Mouse (Mus musculus): ENCODE results near the gene Prr19.

GRCm38 (mm10) chr7:25288011-25288410 is 13.2 kb upstream of the Prr19 start:
- no peak for TF ChIP-seq CTCF (IDR thresholded peaks at IDR 0.05; ENCODE audit: low read depth)
- TF ChIP-seq EP300 (IDR thresholded peaks at IDR 0.05; ENCODE audit: low read depth), result no peak
